Mouse (Mus musculus) liver, adult 2 months (tissue): ENCODE data around the gene Itgb3. TPM values are rescaled to one million over a fixed set of nuclear protein-coding genes. Genes with fewer than 3 reads are reported as not detected.
A peak's percentile ranks its signal among the peaks of the same experiment; 100 is the strongest.
"Not testable (repeated sequence)": the region's sequence is repeated elsewhere in the genome, so short reads cannot be mapped to it uniquely, and the experiment has no call there.

Source experiments
- DNase-seq: peaks from one replicate; pipeline ENCODE4 v3.0.0-alpha.2; 2011; ENCODE audit warnings: low read depth, low spot score; ENCODE audit errors: extremely low read depth
- H3K27ac ChIP-seq: fragments of 200-500 bp; replicated peaks from 2 replicates; pipeline ENCODE4 v1.5.1; 2012; ENCODE audit warnings: low read depth, mild to moderate bottlenecking, control low read depth, inconsistent platforms, low read length; ENCODE audit not compliant: insufficient read depth
- H3K27me3 ChIP-seq: fragments of 200-500 bp; 2 replicates; pipeline ENCODE4 v1.6.1; 2012; ENCODE audit warnings: mild to moderate bottlenecking, moderate library complexity, low read length, inconsistent platforms; ENCODE audit not compliant: control insufficient read depth, insufficient read depth
- H3K36me3 ChIP-seq: fragments of 200-500 bp; 2 replicates; pipeline ENCODE4 v1.6.1; 2012; ENCODE audit warnings: low read length, inconsistent platforms; ENCODE audit not compliant: control insufficient read depth, insufficient read depth
- H3K4me1 ChIP-seq: fragments of 200-500 bp; 2 replicates; pipeline ENCODE4 v1.6.1; 2011; ENCODE audit warnings: low read length; ENCODE audit not compliant: control insufficient read depth, insufficient read depth
- H3K4me3 ChIP-seq: fragments of 200-500 bp; 2 replicates; pipeline ENCODE4 v1.5.1; 2011; ENCODE audit warnings: low read depth, mild to moderate bottlenecking, control low read depth, low read length, moderate library complexity; ENCODE audit not compliant: insufficient read depth
- H3K79me2 ChIP-seq: fragments of 200-500 bp; 2 replicates; pipeline ENCODE4 v1.6.1; 2012; ENCODE audit warnings: inconsistent platforms, mild to moderate bottlenecking, low read length, moderate library complexity; ENCODE audit not compliant: control insufficient read depth, insufficient read depth
- H3K9ac ChIP-seq: fragments of 200-500 bp; 2 replicates; pipeline ENCODE4 v1.6.1; 2012; ENCODE audit warnings: low read depth, mild to moderate bottlenecking, control low read depth, inconsistent platforms, low read length
- CTCF ChIP-seq: fragments of 200-500 bp; IDR thresholded peaks from 2 replicates; pipeline ENCODE4 v1.5.1; 2011; ENCODE audit warnings: low read depth, low read length, control low read depth
- POLR2A ChIP-seq: fragments of 200-500 bp; IDR thresholded peaks from 2 replicates; pipeline ENCODE4 v1.6.1; 2011; ENCODE audit warnings: low read length, control low read depth; ENCODE audit not compliant: insufficient read depth; ENCODE audit errors: extremely low read depth
- WGBS: fragments of 180-500 bp; shearing (Covaris S2); methylation state at CpG from one replicate; pipeline ENCODE4 v1.1.7; 2018; 5-methylcytosine and 5-hydroxymethylcytosine counted together
- polyA plus RNA-seq: library from polyadenylated mRNA; depleted of rRNA; stranded (reverse); fragments of >200 nt; gene quantifications from 2 replicates; pipeline ENCODE4 v1.2.3, GENCODE M21; 2012
- total RNA-seq: library from RNA; depleted of rRNA; stranded (reverse); fragments of >200 nt; gene quantifications from 2 replicates; pipeline ENCODE4 v1.2.3, GENCODE M21; 2014

Itgb3 gene
- total and polyA plus RNA-seq, 2 experiments = 1.5 to 2.1 TPM

- DNase-seq = peak; percentile 72
- no peak overlapping the region for H3K4me3 ChIP-seq
Observed at GRCm38 (mm10) chr11:104565172-104565571, 42.6 kb upstream of the Itgb3 start.

GRCm38 (mm10) chr11:104566097-104566496, 41.7 kb upstream of the Itgb3 start:
- no peak for DNase-seq
- no peaks in the 10 kb centered on the region for H3K27me3 ChIP-seq
- H3K4me3 ChIP-seq = no peak overlapping the region
- no peak overlapping the region for H3K27ac ChIP-seq
- 89% methylated on average over 6 of the region's 6 CpGs for WGBS
- no peaks in the 10 kb centered on the region for H3K79me2 ChIP-seq
- H3K9ac ChIP-seq = no peak overlapping the region
- TF ChIP-seq POLR2A (no peak), CTCF (no peak)
- no peaks in the 10 kb centered on the region for H3K36me3 ChIP-seq
- H3K4me1 ChIP-seq = no peaks in the 10 kb centered on the region

More at GRCm38 (mm10) chr11:104565172-104565571, 42.6 kb upstream of the Itgb3 start:
- H3K79me2 ChIP-seq = no peaks in the 10 kb centered on the region
- 54% methylated on average over 9 of the region's 9 CpGs for WGBS
- no peaks in the 10 kb centered on the region for H3K4me1 ChIP-seq
- H3K9ac ChIP-seq = no peak overlapping the region
- H3K27ac ChIP-seq = no peak overlapping the region
- H3K27me3 ChIP-seq = no peaks in the 10 kb centered on the region
- TF ChIP-seq POLR2A (no peak), CTCF (no peak)
- H3K36me3 ChIP-seq = no peaks in the 10 kb centered on the region

GRCm38 (mm10) chr11:104566796-104567195, 41.0 kb upstream of the Itgb3 start:
- H3K27me3 ChIP-seq = no peaks in the 10 kb centered on the region
- no peak overlapping the region for H3K4me3 ChIP-seq
- H3K27ac ChIP-seq = no peak overlapping the region
- WGBS = 75% methylated on average over 2 of the region's 2 CpGs
- H3K9ac ChIP-seq = no peak overlapping the region
- no peaks in the 10 kb centered on the region for H3K4me1 ChIP-seq
- DNase-seq = no peak
- TF ChIP-seq CTCF (no peak), POLR2A (no peak)
- no peaks in the 10 kb centered on the region for H3K79me2 ChIP-seq
- no peaks in the 10 kb centered on the region for H3K36me3 ChIP-seq

- Histone ChIP-seq H3K27me3 (no peaks in the 10 kb centered on the region), H3K79me2 (no peaks in the 10 kb centered on the region), H3K9ac (no peak overlapping the region), H3K4me1 (no peaks in the 10 kb centered on the region), H3K4me3 (no peak overlapping the region), H3K36me3 (no peaks in the 10 kb centered on the region), H3K27ac (no peak overlapping the region)
- 95% methylated on average over 9 of the region's 9 CpGs for WGBS
- TF ChIP-seq CTCF (no peak), POLR2A (no peak)
- no peak for DNase-seq
Observed at GRCm38 (mm10) chr11:104567736-104568135, 40.1 kb upstream of the Itgb3 start.

GRCm38 (mm10) chr11:104568326-104568725, 39.5 kb upstream of the Itgb3 start:
- TF ChIP-seq POLR2A (no peak), CTCF (no peak)
- Histone ChIP-seq H3K9ac (no peak overlapping the region), H3K79me2 (no peaks in the 10 kb centered on the region), H3K4me1 (no peaks in the 10 kb centered on the region), H3K4me3 (no peak overlapping the region), H3K36me3 (no peaks in the 10 kb centered on the region), H3K27ac (no peak overlapping the region), H3K27me3 (no peaks in the 10 kb centered on the region)
- WGBS = 96% methylated on average over 4 of the region's 4 CpGs
- no peak for DNase-seq

- not testable (repeated sequence) for H3K79me2 ChIP-seq, H3K36me3 ChIP-seq, H3K27ac ChIP-seq, H3K27me3 ChIP-seq, H3K9ac ChIP-seq, H3K4me3 ChIP-seq, DNase-seq, H3K4me1 ChIP-seq
- WGBS = 87% methylated on average over 8 of the region's 8 CpGs
Observed at GRCm38 (mm10) chr11:104570515-104570914, 37.3 kb upstream of the Itgb3 start.

- peak overlapping the region; percentile 18 for H3K9ac ChIP-seq
- peak; percentile 35 for DNase-seq
- not testable (repeated sequence) for H3K79me2 ChIP-seq, H3K27ac ChIP-seq, H3K4me1 ChIP-seq, H3K27me3 ChIP-seq, H3K36me3 ChIP-seq
- WGBS = 2% methylated on average over 28 of the region's 28 CpGs
- peak overlapping the region; percentile 48; the same call in 1 of the 2 replicates for H3K4me3 ChIP-seq
Observed at GRCm38 (mm10) chr11:104571373-104571772, 36.4 kb upstream of the Itgb3 start.
